Comparison of ENCODE assay signal across 17 mouse cellular contexts in genomic region chr14:118569586-118569985, GRCm38 (mm10).
"Had no signal": no experiment of that assay in that cellular context is flagged by ENCODE, and none has a peak within 500 bp of the region (broad histone marks: within the 10 kb centered on the region; RNA-seq: fewer than 3 reads in every experiment).

No protein-coding gene starts in this region.

- H3K4me1 ChIP-seq: midbrain, embryonic 15.5 days had no signal

- H3K4me2 ChIP-seq: liver, embryonic 15.5 days; lung, embryonic 15.5 days; midbrain, embryonic 13.5 days; midbrain, embryonic 15.5 days; neural tube, embryonic 12.5 days; stomach, embryonic 15.5 days had no signal

- H3K27me3 ChIP-seq: liver, embryonic 15.5 days; lung, embryonic 15.5 days; megakaryocyte, embryonic 14.5 days; midbrain, embryonic 13.5 days; midbrain, embryonic 15.5 days; neural tube, embryonic 12.5 days; stomach, embryonic 15.5 days had no signal

- H3K27ac ChIP-seq: liver, embryonic 15.5 days; lung, embryonic 15.5 days; macrophage; midbrain, embryonic 15.5 days; neural tube, embryonic 12.5 days; stomach, embryonic 15.5 days; stomach, postnatal 0 days had no signal

- H3K4me3 ChIP-seq: liver, embryonic 15.5 days; lung, embryonic 15.5 days; megakaryocyte, embryonic 14.5 days; midbrain, embryonic 13.5 days; midbrain, embryonic 15.5 days; neural tube, embryonic 12.5 days; stomach, embryonic 15.5 days had no signal

- DNase-seq: liver, postnatal 0 days; lung, adult 2 months; lung, postnatal 14 days; lung, postnatal 36 days; right cerebral cortex, postnatal 14 days; thymus, adult 2 months; thymus, postnatal 25 days had no signal

- ATAC-seq: liver, postnatal 0 days; lung, postnatal 0 days; midbrain, embryonic 13.5 days; midbrain, embryonic 15.5 days had no signal

- H3K36me3 ChIP-seq: liver, embryonic 15.5 days; lung, embryonic 15.5 days; midbrain, embryonic 13.5 days; midbrain, embryonic 15.5 days; neural tube, embryonic 12.5 days; stomach, embryonic 15.5 days had no signal

- H3K9me3 ChIP-seq: liver, embryonic 15.5 days; lung, embryonic 15.5 days; megakaryocyte, embryonic 14.5 days; midbrain, embryonic 13.5 days; midbrain, embryonic 15.5 days; neural tube, embryonic 12.5 days; stomach, embryonic 15.5 days had no signal

- H3K9ac ChIP-seq: liver, embryonic 15.5 days; liver, postnatal 0 days; lung, embryonic 15.5 days; midbrain, embryonic 13.5 days; midbrain, embryonic 15.5 days; neural tube, embryonic 12.5 days; stomach, embryonic 15.5 days had no signal
